Mouse (Mus musculus) cerebellum, adult 2 months (tissue): ENCODE results near the gene Mrtfa.

Experiments used
- CTCF ChIP-seq: fragments of 200-500 bp; IDR thresholded peaks from 2 replicates; pipeline ENCODE4 v1.5.1; 2011; ENCODE audit warnings: low read depth, mild to moderate bottlenecking, control low read depth, low read length, moderate library complexity, borderline replicate concordance; ENCODE audit not compliant: insufficient read depth
- POLR2A ChIP-seq: fragments of 200-500 bp; IDR thresholded peaks from 2 replicates; pipeline ENCODE4 v1.6.1; 2011; ENCODE audit warnings: low read length, control low read depth, borderline replicate concordance; ENCODE audit not compliant: insufficient read depth

DNA sequence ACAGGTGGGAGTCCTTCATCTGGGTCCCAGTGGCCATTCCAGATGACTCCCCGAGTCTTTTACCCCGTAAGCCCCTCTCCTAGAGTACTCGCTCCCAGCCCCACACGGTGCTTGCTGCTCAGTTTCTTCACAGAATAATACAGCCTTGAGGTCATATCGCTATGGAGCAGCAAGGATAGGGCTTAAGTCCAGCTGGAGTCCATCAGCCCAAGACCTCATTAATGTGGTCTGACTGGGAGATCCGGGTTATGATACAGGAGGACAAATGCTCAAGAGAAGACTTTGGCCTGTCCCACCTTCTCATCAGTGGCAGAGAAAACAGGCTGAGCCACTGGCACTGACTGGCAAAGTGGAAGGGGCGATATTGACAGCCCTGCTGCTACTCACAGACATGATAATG is 173.2 kb downstream of the Mrtfa start:
- no peak for TF ChIP-seq CTCF
- no peak for TF ChIP-seq POLR2A
